Comparison of ENCODE assay signal across 8 mouse cellular contexts in genomic region chr16:97534876-97535461, GRCm38 (mm10). TPM values are rescaled to one million over a fixed set of nuclear protein-coding genes. Genes with fewer than 3 reads are reported as not detected.
A peak's percentile ranks its signal among the peaks of the same experiment; 100 is the strongest.
DNase-seq lines count a peak whose midpoint lies in the region; ATAC-seq and TF ChIP-seq lines count a peak whose summit lies in the region.

No protein-coding gene starts in this region.

- TF ChIP-seq EP300 in stomach, postnatal 0 days (optimal IDR thresholded peaks at IDR 0.05) = no peak

- peak overlapping the region; percentile 62 for H3K4me2 ChIP-seq in heart, embryonic 15.5 days
- peak overlapping the region; percentile 56 for H3K4me2 ChIP-seq in kidney, postnatal 0 days (ENCODE audit: low read length)
- peak overlapping the region; percentile 30 for H3K4me2 ChIP-seq in limb, embryonic 14.5 days (replicated peaks; ENCODE audit: low read depth, low read length, severe bottlenecking)
- H3K4me2 ChIP-seq in midbrain, embryonic 13.5 days (replicated peaks) = 0 out of 2 replicates have a peak overlapping the region, but pooled peaks have one; percentile 13
- H3K4me2 ChIP-seq in stomach, postnatal 0 days (replicated peaks; ENCODE audit: low read depth) = peak overlapping the region; percentile 53

- WGBS in forebrain, embryonic 10.5 days = 47% methylated on average over 5 of the region's 5 CpGs
- 16% methylated on average over 5 of the region's 5 CpGs for WGBS in heart, embryonic 15.5 days
- 11% methylated on average over 5 of the region's 5 CpGs for WGBS in kidney, postnatal 0 days
- WGBS in limb, embryonic 14.5 days = 43% methylated on average over 5 of the region's 5 CpGs
- 45% methylated on average over 5 of the region's 5 CpGs for WGBS in midbrain, embryonic 13.5 days
- WGBS in stomach, postnatal 0 days = 20% methylated on average over 5 of the region's 5 CpGs

- H3K27me3 ChIP-seq in forebrain, embryonic 10.5 days (ENCODE audit: poor library complexity, severe bottlenecking) = no peaks in the 10 kb centered on the region
- H3K27me3 ChIP-seq in heart, embryonic 15.5 days = no peaks in the 10 kb centered on the region
- H3K27me3 ChIP-seq in kidney, postnatal 0 days (ENCODE audit: insufficient read depth, low read length) = no peaks in the 10 kb centered on the region
- H3K27me3 ChIP-seq in limb, embryonic 14.5 days (ENCODE audit: control insufficient read depth, insufficient read depth, low read length) = no peaks in the 10 kb centered on the region
- H3K27me3 ChIP-seq in midbrain, embryonic 13.5 days = no peaks in the 10 kb centered on the region
- no peaks in the 10 kb centered on the region for H3K27me3 ChIP-seq in stomach, postnatal 0 days (ENCODE audit: control insufficient read depth, insufficient read depth, low read length)

- H3K9me3 ChIP-seq in forebrain, embryonic 10.5 days = no peaks in the 10 kb centered on the region
- H3K9me3 ChIP-seq in heart, embryonic 15.5 days (replicated peaks) = no peaks in the 10 kb centered on the region
- no peaks in the 10 kb centered on the region for H3K9me3 ChIP-seq in kidney, postnatal 0 days (replicated peaks; ENCODE audit: low read length)
- no peaks in the 10 kb centered on the region for H3K9me3 ChIP-seq in limb, embryonic 14.5 days (ENCODE audit: control insufficient read depth, low read length)
- no peaks in the 10 kb centered on the region for H3K9me3 ChIP-seq in midbrain, embryonic 13.5 days
- H3K9me3 ChIP-seq in stomach, postnatal 0 days (ENCODE audit: control insufficient read depth, low read length) = no peaks in the 10 kb centered on the region

- TF ChIP-seq CTCF in kidney, postnatal 0 days (IDR thresholded peaks at IDR 0.05; ENCODE audit: low read depth) = no peak
- TF ChIP-seq CTCF in stomach, postnatal 0 days (IDR thresholded peaks at IDR 0.05; ENCODE audit: low read depth) = no peak

- peak; percentile 73 for ATAC-seq in heart, embryonic 15.5 days (replicated peaks; ENCODE audit: insufficient number of reproducible peaks, insufficient read depth, low FRiP score, low read depth)
- ATAC-seq in kidney, postnatal 0 days (replicated peaks; ENCODE audit: low FRiP score, low read depth) = peak; percentile 87
- ATAC-seq in limb, embryonic 14.5 days (ENCODE audit: low FRiP score, low read depth) = 0 out of 2 replicates have a peak, but pooled peaks have one; percentile 16
- ATAC-seq in midbrain, embryonic 13.5 days = 0 out of 2 replicates have a peak, but pooled peaks have one; percentile 12
- peak; percentile 83 for ATAC-seq in stomach, postnatal 0 days (ENCODE audit: low FRiP score, low TSS enrichment)

- no peaks in the 10 kb centered on the region for H3K36me3 ChIP-seq in forebrain, embryonic 10.5 days (replicated peaks)
- no peaks in the 10 kb centered on the region for H3K36me3 ChIP-seq in heart, embryonic 15.5 days
- 0 out of 2 replicates have a peak, but pooled peaks cover 3% of the 10 kb centered on the region for H3K36me3 ChIP-seq in kidney, postnatal 0 days (ENCODE audit: insufficient read depth, low read length)
- no peaks in the 10 kb centered on the region for H3K36me3 ChIP-seq in limb, embryonic 14.5 days (ENCODE audit: control insufficient read depth, insufficient read depth, low read length)
- no peaks in the 10 kb centered on the region for H3K36me3 ChIP-seq in midbrain, embryonic 13.5 days
- H3K36me3 ChIP-seq in stomach, postnatal 0 days (ENCODE audit: control insufficient read depth, insufficient read depth, low read length) = no peaks in the 10 kb centered on the region; the same call in 1 of the 2 replicates

- H3K9ac ChIP-seq in heart, embryonic 15.5 days = peak overlapping the region; percentile 14
- peak overlapping the region; percentile 14; the same call in 1 of the 2 replicates for H3K9ac ChIP-seq in kidney, postnatal 0 days (ENCODE audit: low read depth, low read length)
- 0 out of 2 replicates have a peak overlapping the region, but pooled peaks have one; percentile 16 for H3K9ac ChIP-seq in limb, embryonic 14.5 days (ENCODE audit: low read depth, low read length, severe bottlenecking)
- H3K9ac ChIP-seq in midbrain, embryonic 13.5 days (replicated peaks) = peak overlapping the region; percentile 32; the same call in 1 of the 2 replicates
- peak overlapping the region; percentile 38 for H3K9ac ChIP-seq in stomach, postnatal 0 days (ENCODE audit: low read length)

- H3K4me1 ChIP-seq in forebrain, embryonic 10.5 days = peaks cover 30% of the 10 kb centered on the region
- peaks cover 31% of the 10 kb centered on the region for H3K4me1 ChIP-seq in heart, embryonic 15.5 days (replicated peaks)
- peaks cover 6% of the 10 kb centered on the region; the same call in 1 of the 2 replicates for H3K4me1 ChIP-seq in kidney, postnatal 0 days (replicated peaks; ENCODE audit: insufficient read depth, low read length)
- peaks cover 19% of the 10 kb centered on the region for H3K4me1 ChIP-seq in limb, embryonic 14.5 days (ENCODE audit: control insufficient read depth, insufficient read depth, low read length)
- H3K4me1 ChIP-seq in midbrain, embryonic 13.5 days (replicated peaks) = peaks cover 28% of the 10 kb centered on the region
- 0 out of 2 replicates have a peak, but pooled peaks cover 6% of the 10 kb centered on the region for H3K4me1 ChIP-seq in stomach, postnatal 0 days (replicated peaks; ENCODE audit: control insufficient read depth, insufficient read depth)

- TF ChIP-seq POLR2A in limb, embryonic 14.5 days (IDR thresholded peaks at IDR 0.05; ENCODE audit: borderline replicate concordance, extremely low read depth, insufficient read depth, insufficient read length) = no peak

- H3K27ac ChIP-seq in forebrain, embryonic 10.5 days = peak overlapping the region; percentile 83
- peak overlapping the region; percentile 88 for H3K27ac ChIP-seq in heart, embryonic 15.5 days
- H3K27ac ChIP-seq in kidney, postnatal 0 days = peak overlapping the region; percentile 94
- peak overlapping the region; percentile 70; the same call in 1 of the 2 replicates for H3K27ac ChIP-seq in limb, embryonic 14.5 days (replicated peaks; ENCODE audit: low read depth, low read length)
- peak overlapping the region; percentile 51 for H3K27ac ChIP-seq in midbrain, embryonic 13.5 days
- H3K27ac ChIP-seq in stomach, postnatal 0 days (replicated peaks) = peak overlapping the region; percentile 96

- DNase-seq in B cell, adult 2 months = peak; percentile 22 to 23
- peak; percentile 66 for DNase-seq in adrenal gland, postnatal 10 days
- no peak for DNase-seq in forebrain, embryonic 10.5 days (ENCODE audit: extremely low spot score, low spot score)
- DNase-seq in kidney, postnatal 0 days (ENCODE audit: low spot score) = peak; percentile 95
- peak; percentile 28 for DNase-seq in limb, embryonic 14.5 days (ENCODE audit: low spot score)
- DNase-seq in stomach, postnatal 0 days (ENCODE audit: low spot score) = peak; percentile 52

- H3K4me3 ChIP-seq in forebrain, embryonic 10.5 days = no peak overlapping the region
- peak overlapping the region; percentile 40 for H3K4me3 ChIP-seq in heart, embryonic 15.5 days
- no peak overlapping the region for H3K4me3 ChIP-seq in kidney, postnatal 0 days (replicated peaks; ENCODE audit: low read depth, low read length)
- no peak overlapping the region for H3K4me3 ChIP-seq in limb, embryonic 14.5 days (replicated peaks; ENCODE audit: low read length)
- no peak overlapping the region for H3K4me3 ChIP-seq in midbrain, embryonic 13.5 days (replicated peaks)
- H3K4me3 ChIP-seq in stomach, postnatal 0 days (ENCODE audit: low read depth, low read length) = peak overlapping the region; percentile 17

RNA-seq across cellular contexts. Expression of gene Fam3b, which starts 20.4 kb away (rescaled TPM):
- total RNA-seq in adrenal gland, postnatal 10 days (2021) = under 1 TPM in 1 of 2 experiments, not detected in 1; 0.36 TPM
- polyA plus RNA-seq in forebrain, embryonic 10.5 days (2016; fragmentation: Nextera tagmentation; extraction: Ambion mirVana) = not detected in 2 replicates
- polyA plus RNA-seq in heart, embryonic 15.5 days (2015; fragmentation: Nextera tagmentation; extraction: Ambion mirVana) = not detected in 2 replicates
- polyA plus RNA-seq in kidney, postnatal 0 days (2015; fragmentation: Nextera tagmentation; extraction: Ambion mirVana) = not detected in 2 replicates
- polyA plus RNA-seq in limb, embryonic 14.5 days (2012; rRNA removed) = not detected in 2 replicates
- 0.29 TPM in 1 of 2 replicates, not detected in the other for polyA plus RNA-seq in limb, embryonic 14.5 days (2014; fragmentation: Nextera tagmentation; extraction: Ambion mirVana)
- not detected in 2 replicates for polyA plus RNA-seq in midbrain, embryonic 13.5 days (2015; fragmentation: Nextera tagmentation; extraction: Ambion mirVana)
- 50.6 and 55.3 TPM in 2 replicates for polyA plus RNA-seq in stomach, postnatal 0 days (2015; fragmentation: Nextera tagmentation; extraction: Ambion mirVana)

Comparison
In these comparisons a context has a peak if more than half of its experiments do, and no peak if none do; other contexts are left out.
1. H3K4me3 ChIP-seq: peak in heart, embryonic 15.5 days (single experiment) and stomach, postnatal 0 days (single experiment); none in forebrain, embryonic 10.5 days (single experiment), kidney, postnatal 0 days (single experiment), limb, embryonic 14.5 days (single experiment) and midbrain, embryonic 13.5 days (single experiment).
2. ATAC-seq: peak in every context shown above with its lines; median percentile 87 in kidney, postnatal 0 days; 83 in stomach, postnatal 0 days; 73 in heart, embryonic 15.5 days; 16 in limb, embryonic 14.5 days; 12 in midbrain, embryonic 13.5 days.
3. RNA of gene Fam3b, which starts 20.4 kb away (polyA plus RNA-seq): 50.6 to 55.3 TPM in stomach, postnatal 0 days; not detected in heart, embryonic 15.5 days, 0.29 TPM in limb, embryonic 14.5 days, not detected in midbrain, embryonic 13.5 days, not detected in forebrain, embryonic 10.5 days and not detected in kidney, postnatal 0 days; every median in the first group is over 10 times any median in the second.
4. Peak in every context shown above with its lines, with median percentiles within 50 percentile points of each other: H3K27ac ChIP-seq, H3K4me2 ChIP-seq and H3K9ac ChIP-seq.